Mouse (Mus musculus) forebrain, embryonic 15.5 days (tissue): ENCODE data around the gene Clcn1. TPM values are rescaled to one million over a fixed set of nuclear protein-coding genes. Genes with fewer than 3 reads are reported as not detected.

ENCODE experiments used
- ATAC-seq: fragments of 200-750 bp; cut with Nextera tagmentation; replicated peaks from 2 replicates; pipeline ENCODE4 v1.8.0; 2017; ENCODE audit warnings: mild to moderate bottlenecking, moderate TSS enrichment, moderate library complexity
- H3K27ac ChIP-seq: fragments of 300-500 bp; sonication (generic); replicated peaks from 2 replicates; pipeline ENCODE4 v1.5.1; 2015; ENCODE audit warnings: mild to moderate bottlenecking, inconsistent platforms
- H3K27me3 ChIP-seq: fragments of 300-500 bp; sonication (generic); 2 replicates; pipeline ENCODE4 v1.6.1; 2015; ENCODE audit warnings: inconsistent platforms
- H3K36me3 ChIP-seq: fragments of 300-500 bp; sonication (generic); 2 replicates; pipeline ENCODE4 v1.6.1; 2015; ENCODE audit warnings: mild to moderate bottlenecking, inconsistent platforms
- H3K4me1 ChIP-seq: fragments of 300-500 bp; sonication (generic); 2 replicates; pipeline ENCODE4 v1.6.1; 2015; ENCODE audit warnings: inconsistent platforms
- H3K4me2 ChIP-seq: fragments of 300-500 bp; sonication (generic); replicated peaks from 2 replicates; pipeline ENCODE4 v1.6.1; 2015; ENCODE audit warnings: mild to moderate bottlenecking, inconsistent platforms
- H3K4me3 ChIP-seq: fragments of 300-500 bp; sonication (generic); 2 replicates; pipeline ENCODE4 v1.5.1; 2015; ENCODE audit warnings: mild to moderate bottlenecking, inconsistent platforms
- H3K9ac ChIP-seq: fragments of 300-500 bp; sonication (generic); replicated peaks from 2 replicates; pipeline ENCODE4 v1.6.1; 2015; ENCODE audit warnings: mild to moderate bottlenecking, inconsistent platforms
- H3K9me3 ChIP-seq: fragments of 300-500 bp; sonication (generic); 2 replicates; pipeline ENCODE4 v1.6.1; 2016; ENCODE audit warnings: inconsistent platforms
- WGBS: fragments of 180-500 bp; shearing (Covaris S2); methylation state at CpG from one replicate; pipeline ENCODE4 v1.1.7; 2015; ENCODE audit warnings: mixed read lengths; 5-methylcytosine and 5-hydroxymethylcytosine counted together
- polyA plus RNA-seq: library from polyadenylated mRNA; unstranded; fragments of >200 nt; fragmentation: Nextera tagmentation; extraction: Ambion mirVana; gene quantifications from 2 replicates; pipeline ENCODE4 v1.2.1, GENCODE M21; 2015

Gene Clcn1
- polyA plus RNA-seq, 1 experiment from 2014 or later: 2.3 TPM

- no peak overlapping the region for H3K4me2 ChIP-seq
- H3K4me1 ChIP-seq: peaks cover 3% of the 10 kb centered on the region; the same call in 1 of the 2 replicates
- peaks cover 12% of the 10 kb centered on the region for H3K36me3 ChIP-seq
- H3K4me3 ChIP-seq: no peak overlapping the region
- H3K9me3 ChIP-seq: no peaks in the 10 kb centered on the region
- ATAC-seq: no peak
- H3K9ac ChIP-seq: no peak overlapping the region
- WGBS: 47% methylated on average over 3 of the region's 3 CpGs
- H3K27me3 ChIP-seq: no peaks in the 10 kb centered on the region
- H3K27ac ChIP-seq: no peak overlapping the region
Measured at GRCm38 (mm10) chr6:42362974-42363373, 76.5 kb downstream of the Clcn1 start.

GRCm38 (mm10) chr6:42364066-42364465 is 77.6 kb downstream of the Clcn1 start:
- H3K27ac ChIP-seq: no peak overlapping the region
- H3K4me3 ChIP-seq: no peak overlapping the region
- WGBS: 87% methylated on average over 4 of the region's 4 CpGs
- ATAC-seq: no peak
- peaks cover 3% of the 10 kb centered on the region; the same call in 1 of the 2 replicates for H3K4me1 ChIP-seq
- H3K27me3 ChIP-seq: no peaks in the 10 kb centered on the region
- 0 out of 2 replicates have a peak, but pooled peaks cover 3% of the 10 kb centered on the region for H3K36me3 ChIP-seq
- H3K9ac ChIP-seq: no peak overlapping the region
- H3K4me2 ChIP-seq: no peak overlapping the region
- H3K9me3 ChIP-seq: no peaks in the 10 kb centered on the region

- Histone ChIP-seq H3K27me3 (no peaks in the 10 kb centered on the region), H3K4me1 (peaks cover 3% of the 10 kb centered on the region; the same call in 1 of the 2 replicates), H3K9ac (no peak overlapping the region), H3K9me3 (no peaks in the 10 kb centered on the region), H3K36me3 (no peaks in the 10 kb centered on the region), H3K4me3 (no peak overlapping the region), H3K27ac (no peak overlapping the region), H3K4me2 (no peak overlapping the region)
- WGBS: 94% methylated on average over 15 of the region's 15 CpGs
- ATAC-seq: no peak
Measured at GRCm38 (mm10) chr6:42364607-42365006, 78.1 kb downstream of the Clcn1 start.

- H3K4me1 ChIP-seq: peaks cover 3% of the 10 kb centered on the region; the same call in 1 of the 2 replicates
- no peak overlapping the region for H3K4me3 ChIP-seq
- no peak overlapping the region for H3K4me2 ChIP-seq
- H3K27ac ChIP-seq: no peak overlapping the region
- no peaks in the 10 kb centered on the region for H3K36me3 ChIP-seq
- no peak for ATAC-seq
- H3K27me3 ChIP-seq: no peaks in the 10 kb centered on the region
- WGBS: 89% methylated on average over 6 of the region's 6 CpGs
- H3K9me3 ChIP-seq: no peaks in the 10 kb centered on the region
- H3K9ac ChIP-seq: no peak overlapping the region
Measured at GRCm38 (mm10) chr6:42365215-42365614, 78.7 kb downstream of the Clcn1 start.

Other genes starting within 250 kb of the Clcn1 start
- not detected in 2 replicates for gene Sva, start 248.3 kb upstream of the Clcn1 start, polyA plus RNA-seq
- not detected in 2 replicates for gene Tas2r139, start 145.7 kb upstream of the Clcn1 start, polyA plus RNA-seq
- not detected in 2 replicates for gene Tas2r144, start 71.4 kb upstream of the Clcn1 start, polyA plus RNA-seq
- gene Gstk1, start 40.8 kb upstream of the Clcn1 start, polyA plus RNA-seq: 10.7 and 12.0 TPM in 2 replicates
- 0.22 and 0.24 TPM in 2 replicates for gene Tmem139, start 24.7 kb upstream of the Clcn1 start, polyA plus RNA-seq
- 61.4 and 62.7 TPM in 2 replicates for gene Casp2, start 21.7 kb upstream of the Clcn1 start, polyA plus RNA-seq
- 5.4 and 6.2 TPM in 2 replicates for gene Fam131b, start 38.0 kb downstream of the Clcn1 start, polyA plus RNA-seq
- gene Zyx, start 62.9 kb downstream of the Clcn1 start, polyA plus RNA-seq: 33.1 and 37.6 TPM in 2 replicates
- 0.14 and 0.20 TPM in 2 replicates for gene Epha1, start 86.6 kb downstream of the Clcn1 start, polyA plus RNA-seq
- not detected in 2 replicates for gene Tas2r143, start 113.6 kb downstream of the Clcn1 start, polyA plus RNA-seq
- gene Tas2r135, start 118.7 kb downstream of the Clcn1 start, polyA plus RNA-seq: not detected in 2 replicates
- not detected in 2 replicates for gene Tas2r126, start 147.8 kb downstream of the Clcn1 start, polyA plus RNA-seq
- gene Olfr458, start 178.5 kb downstream of the Clcn1 start, polyA plus RNA-seq: not detected in 2 replicates
- not detected in 2 replicates for gene Olfr457, start 189.7 kb downstream of the Clcn1 start, polyA plus RNA-seq
- gene Olfr456, start 200.5 kb downstream of the Clcn1 start, polyA plus RNA-seq: not detected in 2 replicates